Mouse (Mus musculus): ENCODE measurements around the gene Rbpj. TPM values are rescaled to one million over a fixed set of nuclear protein-coding genes. Genes with fewer than 3 reads are reported as not detected.

The Rbpj gene
- total and polyA plus RNA-seq, 2 experiments from 2014 or later = 17.6 to 22.4 TPM

DNA sequence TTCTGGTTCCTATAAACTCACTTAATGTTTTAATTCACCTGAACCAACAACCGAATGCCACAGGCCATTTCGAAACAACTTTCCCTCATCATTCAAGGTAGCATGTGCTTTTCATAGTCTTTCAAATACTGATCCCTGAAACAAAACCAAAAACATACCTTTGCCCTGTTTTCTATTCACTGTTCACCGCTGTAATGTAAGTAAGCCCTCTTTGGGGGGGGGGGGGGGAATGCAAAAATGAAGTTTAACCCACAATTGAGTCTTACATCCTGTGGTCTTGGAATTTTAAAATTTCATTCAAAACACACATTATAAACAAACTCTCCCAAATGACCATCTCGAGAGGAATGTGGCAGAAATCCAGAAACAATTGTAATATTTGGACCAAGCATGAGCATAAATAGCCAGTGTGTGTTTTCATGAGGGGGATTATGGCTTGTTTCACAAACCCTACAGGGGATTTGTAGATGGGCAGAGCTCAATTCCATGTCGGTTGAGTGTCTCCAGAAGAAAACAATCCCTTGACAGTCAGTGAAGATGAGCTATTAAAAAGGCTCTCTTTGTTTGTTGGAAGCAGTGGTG lies 99.4 kb downstream of the Rbpj start:
- no peak for TF ChIP-seq CTCF (IDR thresholded peaks at IDR 0.05; ENCODE audit: low read depth)
- DNase-seq (ENCODE audit: low spot score) = no peak
- H3K9ac ChIP-seq (replicated peaks; ENCODE audit: low read length) = no peak overlapping the region
- no peaks in the 10 kb centered on the region for H3K27me3 ChIP-seq (ENCODE audit: insufficient read depth, low read length)
- no peak for ATAC-seq
- H3K9me3 ChIP-seq (ENCODE audit: low read length) = no peaks in the 10 kb centered on the region
- H3K4me3 ChIP-seq (ENCODE audit: low read length) = no peak overlapping the region
- no peak overlapping the region for H3K4me2 ChIP-seq (ENCODE audit: low read depth, low read length)
- H3K36me3 ChIP-seq (ENCODE audit: insufficient read depth, low read length) = no peaks in the 10 kb centered on the region
- WGBS = 80% methylated on average over 5 of the region's 5 CpGs
- no peaks in the 10 kb centered on the region for H3K4me1 ChIP-seq (ENCODE audit: insufficient read depth, low read length)
- no peak overlapping the region for H3K27ac ChIP-seq

DNA sequence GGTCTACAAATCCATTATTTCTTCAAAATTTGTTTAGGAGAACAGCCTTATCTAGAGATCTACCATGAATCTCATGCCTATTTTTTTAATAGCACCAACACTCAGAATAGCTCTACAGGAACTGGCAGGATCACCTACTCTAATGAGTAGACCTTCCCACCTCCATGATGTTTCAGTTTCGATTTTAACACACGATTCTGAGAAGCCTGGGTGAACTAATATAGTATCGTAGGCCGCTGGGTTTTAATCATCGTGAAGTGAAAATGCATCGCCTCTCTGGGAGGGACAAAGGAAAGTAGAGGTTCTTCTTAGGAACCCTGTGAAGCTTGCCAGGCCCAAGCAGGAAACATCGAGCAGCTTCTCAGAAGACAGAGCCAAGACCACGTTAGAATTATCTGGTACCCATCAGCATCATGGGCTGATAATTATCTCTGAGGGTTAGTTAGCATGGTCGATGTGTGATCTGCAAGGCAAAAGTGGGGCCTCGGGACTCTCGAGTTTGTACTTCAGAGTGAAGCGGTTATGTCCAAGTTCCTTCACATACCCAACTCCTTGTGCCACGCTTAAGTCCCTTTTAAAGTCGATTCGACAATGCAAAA lies 100.6 kb downstream of the Rbpj start:
- no peak overlapping the region for H3K4me2 ChIP-seq (ENCODE audit: low read depth, low read length)
- no peaks in the 10 kb centered on the region for H3K27me3 ChIP-seq (ENCODE audit: insufficient read depth, low read length)
- H3K36me3 ChIP-seq (ENCODE audit: insufficient read depth, low read length) = no peaks in the 10 kb centered on the region
- DNase-seq (ENCODE audit: low spot score) (no peak), ATAC-seq (no peak)
- no peak overlapping the region for H3K4me3 ChIP-seq (ENCODE audit: low read length)
- no peak overlapping the region for H3K27ac ChIP-seq
- WGBS = 91% methylated on average over 15 of the region's 15 CpGs
- no peaks in the 10 kb centered on the region for H3K4me1 ChIP-seq (ENCODE audit: insufficient read depth, low read length)
- no peak overlapping the region for H3K9ac ChIP-seq (replicated peaks; ENCODE audit: low read length)
- H3K9me3 ChIP-seq (ENCODE audit: low read length) = no peaks in the 10 kb centered on the region
- no peak for TF ChIP-seq CTCF (IDR thresholded peaks at IDR 0.05; ENCODE audit: low read depth)

- Histone ChIP-seq H3K9me3 (ENCODE audit: low read length) (no peaks in the 10 kb centered on the region), H3K27me3 (ENCODE audit: insufficient read depth, low read length) (no peaks in the 10 kb centered on the region), H3K27ac (no peak overlapping the region), H3K36me3 (ENCODE audit: insufficient read depth, low read length) (no peaks in the 10 kb centered on the region), H3K4me1 (ENCODE audit: insufficient read depth, low read length) (no peaks in the 10 kb centered on the region), H3K4me3 (ENCODE audit: low read length) (no peak overlapping the region), H3K4me2 (ENCODE audit: low read depth, low read length) (no peak overlapping the region), H3K9ac (replicated peaks; ENCODE audit: low read length) (no peak overlapping the region)
- DNase-seq (ENCODE audit: low spot score) (no peak), ATAC-seq (no peak)
- 81% methylated on average over 5 of the region's 5 CpGs for WGBS
- no peak for TF ChIP-seq CTCF (IDR thresholded peaks at IDR 0.05; ENCODE audit: low read depth)
Measured at GRCm38 (mm10) chr5:53572496-53572895, 106.5 kb downstream of the Rbpj start.

- Histone ChIP-seq H3K4me1 (ENCODE audit: insufficient read depth, low read length) (no peaks in the 10 kb centered on the region), H3K27ac (no peak overlapping the region), H3K4me2 (ENCODE audit: low read depth, low read length) (no peak overlapping the region), H3K9ac (replicated peaks; ENCODE audit: low read length) (no peak overlapping the region), H3K4me3 (ENCODE audit: low read length) (no peak overlapping the region), H3K27me3 (ENCODE audit: insufficient read depth, low read length) (no peaks in the 10 kb centered on the region), H3K9me3 (ENCODE audit: low read length) (no peaks in the 10 kb centered on the region), H3K36me3 (ENCODE audit: insufficient read depth, low read length) (no peaks in the 10 kb centered on the region)
- WGBS = 61% methylated on average over 3 of the region's 3 CpGs
- TF ChIP-seq CTCF (IDR thresholded peaks at IDR 0.05; ENCODE audit: low read depth) = no peak
- DNase-seq (ENCODE audit: low spot score) (no peak), ATAC-seq (no peak)
Measured at GRCm38 (mm10) chr5:53574883-53575442, 109.0 kb downstream of the Rbpj start.

- DNase-seq (ENCODE audit: low spot score) (no peak), ATAC-seq (no peak)
- Histone ChIP-seq H3K4me1 (ENCODE audit: insufficient read depth, low read length) (no peaks in the 10 kb centered on the region), H3K9me3 (ENCODE audit: low read length) (no peaks in the 10 kb centered on the region), H3K27me3 (ENCODE audit: insufficient read depth, low read length) (no peaks in the 10 kb centered on the region), H3K27ac (no peak overlapping the region), H3K4me3 (ENCODE audit: low read length) (no peak overlapping the region), H3K4me2 (ENCODE audit: low read depth, low read length) (no peak overlapping the region), H3K9ac (replicated peaks; ENCODE audit: low read length) (no peak overlapping the region), H3K36me3 (ENCODE audit: insufficient read depth, low read length) (no peaks in the 10 kb centered on the region)
- TF ChIP-seq CTCF (IDR thresholded peaks at IDR 0.05; ENCODE audit: low read depth) = no peak
- 84% methylated on average over 10 of the region's 10 CpGs for WGBS
Measured at GRCm38 (mm10) chr5:53577272-53577889, 111.4 kb downstream of the Rbpj start.

GRCm38 (mm10) chr5:53584069-53584767 lies 118.3 kb downstream of the Rbpj start:
- Histone ChIP-seq H3K36me3 (ENCODE audit: insufficient read depth, low read length) (no peaks in the 10 kb centered on the region), H3K9me3 (ENCODE audit: low read length) (no peaks in the 10 kb centered on the region), H3K27me3 (ENCODE audit: insufficient read depth, low read length) (no peaks in the 10 kb centered on the region), H3K4me1 (ENCODE audit: insufficient read depth, low read length) (no peaks in the 10 kb centered on the region), H3K4me2 (ENCODE audit: low read depth, low read length) (no peak overlapping the region), H3K4me3 (ENCODE audit: low read length) (no peak overlapping the region), H3K9ac (replicated peaks; ENCODE audit: low read length) (no peak overlapping the region), H3K27ac (no peak overlapping the region)
- ATAC-seq (no peak), DNase-seq (ENCODE audit: low spot score) (no peak)
- 94% methylated on average over 9 of the region's 9 CpGs for WGBS
- no peak for TF ChIP-seq CTCF (IDR thresholded peaks at IDR 0.05; ENCODE audit: low read depth)

All from hindbrain, postnatal 0 days (tissue).